Mouse (Mus musculus) C2C12 (cell line): ENCODE results near the gene Sbf2. TPM values are rescaled to one million over a fixed set of nuclear protein-coding genes. Genes with fewer than 3 reads are reported as not detected.

ENCODE experiments used
- H3K27me3 ChIP-seq: one replicate; pipeline ENCODE4 v1.6.1; 2011; ENCODE audit not compliant: control insufficient read depth, insufficient read depth, insufficient read length
- H3K36me3 ChIP-seq: one replicate; pipeline ENCODE4 v1.6.1; 2011; ENCODE audit not compliant: control insufficient read depth, insufficient read depth
- H3K4me3 ChIP-seq: one replicate; pipeline ENCODE4 v1.5.1; 2011; ENCODE audit warnings: mild to moderate bottlenecking, control low read depth; ENCODE audit not compliant: poor library complexity, insufficient read depth, severe bottlenecking
- H3K79me2 ChIP-seq: one replicate; pipeline ENCODE4 v1.6.1; 2011; ENCODE audit not compliant: control insufficient read depth, insufficient read depth
- H3K79me3 ChIP-seq: one replicate; pipeline ENCODE4 v1.6.1; 2011; ENCODE audit warnings: low read depth, control low read depth
- H3ac ChIP-seq: one replicate; pipeline ENCODE3; 2011; ENCODE audit warnings: low read depth; ENCODE audit not compliant: control insufficient read depth, insufficient read length
- CEBPB ChIP-seq: IDR thresholded peaks from one replicate; pipeline ENCODE4 v1.6.1; 2011; ENCODE audit warnings: low read depth, mild to moderate bottlenecking, control low read depth, moderate library complexity
- CTCF ChIP-seq: IDR thresholded peaks from one replicate; pipeline ENCODE4 v1.5.1; 2011; ENCODE audit not compliant: control insufficient read depth, insufficient read depth, insufficient read length
- FOSL1 ChIP-seq: IDR thresholded peaks from one replicate; pipeline ENCODE4 v1.8.0; 2011; ENCODE audit warnings: mild to moderate bottlenecking, low read length; ENCODE audit not compliant: poor library complexity, insufficient read depth, severe bottlenecking
- MAX ChIP-seq: IDR thresholded peaks from one replicate; pipeline ENCODE4 v1.6.1; 2011; ENCODE audit warnings: mild to moderate bottlenecking, control low read depth
- MYOD1 ChIP-seq: IDR thresholded peaks from one replicate; pipeline ENCODE4 v1.6.1; 2011; ENCODE audit warnings: low read depth; ENCODE audit not compliant: control insufficient read depth, insufficient read length
- MYOG ChIP-seq: IDR thresholded peaks from one replicate; pipeline ENCODE4 v1.6.1; 2011; ENCODE audit not compliant: control insufficient read depth, insufficient read length; ENCODE audit errors: extremely low read depth
- USF1 ChIP-seq: IDR thresholded peaks from one replicate; pipeline ENCODE4 v1.6.1; 2011; ENCODE audit warnings: low read depth, mild to moderate bottlenecking, control low read depth, moderate library complexity
- polyA plus RNA-seq: library from polyadenylated mRNA; unstranded; fragments of >200 nt; fragmentation: generic; extraction: Trizol; gene quantifications from one replicate; pipeline ENCODE4 v1.2.1, GENCODE M21; 2012; ENCODE audit warnings: missing spikeins

The Sbf2 gene
- polyA plus RNA-seq, 1 experiment, result 7.5 TPM

DNA sequence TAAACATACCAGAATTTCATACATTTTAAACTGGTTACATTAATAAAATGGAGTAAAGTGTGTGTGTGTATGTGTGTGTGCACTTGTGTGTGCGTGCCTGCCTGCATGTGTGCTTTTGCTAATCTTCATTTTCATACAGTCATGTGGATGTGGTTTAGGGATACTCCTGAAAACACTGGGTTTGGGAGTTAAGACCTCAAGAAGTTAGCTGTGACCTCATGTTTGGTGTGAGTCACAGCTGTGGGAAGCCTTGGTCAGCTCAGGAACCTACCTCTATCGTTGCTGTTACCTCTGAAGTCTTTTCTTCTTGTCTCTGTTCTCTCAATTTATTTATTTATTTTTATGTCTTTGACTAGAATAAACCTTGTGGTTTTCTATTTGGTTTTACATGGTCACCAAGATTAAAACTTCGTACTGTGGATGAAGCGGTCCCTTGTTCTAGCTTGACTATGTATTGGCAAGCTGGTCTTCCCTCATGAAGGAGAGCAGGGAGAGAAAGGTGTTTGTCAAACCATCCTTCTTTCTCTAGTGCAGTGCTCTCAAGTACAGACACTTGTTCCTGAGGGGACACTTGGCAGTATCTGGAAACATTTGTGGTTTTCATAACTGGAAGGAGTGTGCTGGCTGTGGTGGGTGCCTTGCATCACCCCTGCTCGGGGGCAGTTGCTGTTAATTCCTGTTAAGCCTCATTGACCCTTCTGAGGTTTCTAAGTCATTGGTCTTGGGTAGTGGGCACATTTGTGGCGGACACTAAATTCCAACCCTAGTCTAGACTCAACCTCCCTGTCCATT is 331.0 kb downstream of the Sbf2 start:
- no peaks in the 10 kb centered on the region for H3K79me3 ChIP-seq
- TF ChIP-seq CEBPB (peak; percentile 81), FOSL1 (peak; percentile 49), USF1 (peak; percentile 11), MYOG (no peak), MYOD1 (peak; percentile 40), MAX (peak; percentile 71), CTCF (no peak)

DNA sequence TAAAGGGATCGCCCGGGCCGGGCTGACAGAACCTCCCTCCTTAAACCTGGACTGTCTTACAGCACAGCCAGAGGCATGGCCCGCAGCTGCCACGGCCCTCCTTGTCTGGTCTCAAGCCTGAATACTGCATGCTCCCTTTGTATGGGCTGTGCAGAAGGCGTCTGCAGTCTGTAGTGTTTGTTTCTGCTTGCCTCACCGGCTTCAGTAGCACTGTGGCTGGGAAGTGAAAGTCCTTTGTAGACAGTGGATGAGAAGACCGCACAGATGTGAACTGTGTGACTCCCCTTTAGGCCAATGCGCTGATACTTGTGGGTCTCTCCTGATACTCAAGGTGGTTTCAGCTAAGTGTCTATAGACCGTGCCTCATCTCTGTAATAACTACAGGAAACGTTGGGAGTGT is 331.9 kb downstream of the Sbf2 start:
- Histone ChIP-seq H3ac (no peak overlapping the region), H3K36me3 (peaks cover 25% of the 10 kb centered on the region)
- TF ChIP-seq FOSL1 (no peak), CTCF (no peak), MYOG (no peak), MYOD1 (no peak)

More for the DNA sequence above, 331.0 kb downstream of the Sbf2 start:
- no peak overlapping the region for H3ac ChIP-seq
- no peaks in the 10 kb centered on the region for H3K79me2 ChIP-seq
- peaks cover 25% of the 10 kb centered on the region for H3K36me3 ChIP-seq
- no peaks in the 10 kb centered on the region for H3K27me3 ChIP-seq
- no peak overlapping the region for H3K4me3 ChIP-seq

DNA sequence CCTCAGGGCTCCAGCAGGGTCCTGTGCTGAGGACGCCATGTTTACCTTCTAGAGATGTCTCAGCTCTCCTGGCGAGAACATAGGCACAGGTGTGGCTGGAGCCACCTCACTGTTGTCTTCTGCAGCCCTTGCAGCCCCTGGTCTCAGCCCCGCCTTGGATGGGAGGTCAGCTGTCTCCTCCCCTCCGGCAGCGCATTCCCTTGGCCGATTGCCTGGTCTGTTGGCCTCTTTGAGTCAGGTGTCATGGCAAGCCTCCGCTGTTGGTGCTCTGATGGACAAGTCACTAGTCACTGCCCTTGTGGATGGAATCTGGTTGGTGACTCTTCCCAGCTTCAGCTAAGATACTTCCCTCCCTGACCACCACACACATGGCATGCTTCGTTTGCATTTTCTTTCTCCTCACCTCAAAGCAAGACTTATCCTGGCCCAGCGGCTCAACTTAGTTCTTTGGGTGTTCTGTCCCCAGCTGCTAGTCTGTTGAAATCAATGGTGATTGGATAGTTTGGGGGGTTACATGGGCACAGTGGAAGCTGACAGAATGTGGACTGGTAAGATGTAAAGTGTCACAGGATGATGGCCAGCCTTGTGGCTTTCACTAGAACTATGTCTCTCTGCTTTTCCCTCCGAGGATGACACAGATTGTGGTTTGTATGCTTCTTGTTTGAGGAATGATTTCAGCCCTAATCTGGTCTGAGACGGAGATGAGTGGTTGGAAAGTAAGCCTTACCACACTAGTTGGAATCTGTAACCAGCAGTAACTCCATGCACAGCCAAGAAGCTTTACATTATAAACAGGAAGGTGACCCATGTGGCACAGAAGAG is 333.1 kb downstream of the Sbf2 start:
- Histone ChIP-seq H3K27me3 (no peaks in the 10 kb centered on the region), H3K36me3 (peaks cover 28% of the 10 kb centered on the region), H3K79me3 (no peaks in the 10 kb centered on the region), H3ac (no peak overlapping the region), H3K79me2 (no peaks in the 10 kb centered on the region), H3K4me3 (no peak overlapping the region)
- no peak for TF ChIP-seq CEBPB
- no peak for TF ChIP-seq FOSL1
- no peak for TF ChIP-seq CTCF
- peak; percentile 66 for TF ChIP-seq MAX

More for the DNA sequence above, 331.9 kb downstream of the Sbf2 start:
- Histone ChIP-seq H3K4me3 (no peak overlapping the region), H3K79me2 (no peaks in the 10 kb centered on the region), H3K79me3 (no peaks in the 10 kb centered on the region), H3K27me3 (no peaks in the 10 kb centered on the region)

DNA sequence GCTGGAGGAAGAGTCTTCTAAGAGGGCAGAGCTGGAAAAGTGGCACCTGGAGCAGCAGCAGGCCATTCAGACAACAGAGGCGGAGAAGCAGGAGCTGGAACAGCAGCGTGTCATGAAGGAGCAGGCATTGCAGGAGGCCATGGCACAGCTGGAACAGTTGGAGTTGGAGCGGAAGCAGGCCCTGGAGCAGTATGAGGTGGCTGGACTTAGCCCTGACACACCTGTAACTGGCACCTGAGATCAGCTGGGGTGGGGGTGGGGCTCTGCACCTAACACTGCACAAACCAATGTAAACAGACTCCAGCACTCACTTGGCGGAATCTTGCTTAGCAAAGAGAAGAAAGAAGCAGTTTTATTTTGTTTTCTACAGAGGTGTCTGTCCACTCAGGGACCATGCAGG is 335.5 kb downstream of the Sbf2 start:
- H3K4me3 ChIP-seq, result no peak overlapping the region
- no peaks in the 10 kb centered on the region for H3K79me3 ChIP-seq
- H3K79me2 ChIP-seq, result no peaks in the 10 kb centered on the region
- H3ac ChIP-seq, result no peak overlapping the region
- no peaks in the 10 kb centered on the region for H3K27me3 ChIP-seq
- TF ChIP-seq MAX (no peak), USF1 (no peak), MYOD1 (no peak), FOSL1 (no peak), MYOG (no peak), CEBPB (no peak), CTCF (no peak)
- H3K36me3 ChIP-seq, result peaks cover 43% of the 10 kb centered on the region

DNA sequence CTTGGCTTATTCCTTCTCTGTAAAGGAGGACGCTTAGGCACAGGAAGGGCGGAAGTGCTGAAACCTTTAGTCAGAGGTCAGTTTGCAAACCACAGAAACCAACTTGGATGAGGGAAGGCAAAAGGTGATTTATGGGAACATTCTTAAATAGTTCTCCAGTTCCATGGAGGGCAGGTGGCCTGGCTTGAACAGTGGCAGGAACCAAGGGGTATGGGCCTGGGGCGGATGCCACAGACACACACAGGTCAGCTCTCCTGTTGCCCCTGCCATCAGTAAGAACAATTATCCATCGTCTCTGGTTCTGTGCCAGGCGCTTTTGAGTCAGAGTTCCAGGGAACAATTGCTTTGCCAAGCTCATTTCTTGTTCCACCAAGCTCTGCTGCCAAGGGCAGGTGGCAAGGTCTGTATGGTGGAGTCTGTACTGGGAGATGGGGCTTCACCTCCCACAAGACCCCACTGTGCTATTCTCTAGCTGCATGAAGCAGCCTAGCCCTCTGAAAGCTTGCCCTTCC is 336.9 kb downstream of the Sbf2 start:
- H3K79me2 ChIP-seq, result no peaks in the 10 kb centered on the region
- H3ac ChIP-seq, result no peak overlapping the region
- no peaks in the 10 kb centered on the region for H3K27me3 ChIP-seq
- H3K36me3 ChIP-seq, result peaks cover 49% of the 10 kb centered on the region
- TF ChIP-seq FOSL1 (peak; percentile 10), MYOD1 (peak; percentile 54), MYOG (no peak)
- H3K79me3 ChIP-seq, result no peaks in the 10 kb centered on the region
- H3K4me3 ChIP-seq, result no peak overlapping the region

DNA sequence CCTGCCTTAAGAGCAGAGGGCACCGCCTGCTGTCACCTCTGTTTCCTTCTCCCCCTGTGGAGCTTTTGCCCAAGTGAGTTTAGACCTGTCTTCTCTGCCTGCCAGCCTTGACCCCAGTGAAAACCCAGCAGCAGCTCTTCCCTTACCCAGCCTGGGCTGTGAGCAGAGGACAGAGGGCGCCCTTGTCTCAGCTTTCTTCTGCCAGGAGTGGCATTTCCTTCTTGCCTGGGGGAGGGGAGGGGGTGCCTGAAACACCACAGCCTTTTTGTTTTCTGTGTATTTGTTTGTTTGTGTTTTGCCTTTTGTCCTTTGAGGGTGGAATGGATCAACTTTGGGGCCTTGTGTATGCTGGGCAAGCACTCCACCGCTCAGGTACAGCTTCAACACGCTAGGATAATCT is 342.3 kb downstream of the Sbf2 start:
- Histone ChIP-seq H3K79me2 (no peaks in the 10 kb centered on the region), H3K79me3 (no peaks in the 10 kb centered on the region), H3K4me3 (no peak overlapping the region), H3K36me3 (peaks cover 24% of the 10 kb centered on the region), H3ac (no peak overlapping the region), H3K27me3 (no peaks in the 10 kb centered on the region)
- TF ChIP-seq FOSL1 (no peak), CEBPB (no peak), CTCF (peak; percentile 6), MAX (no peak), MYOG (no peak), USF1 (no peak), MYOD1 (no peak)
